Mouse (Mus musculus): ENCODE measurements around the gene Lmcd1. TPM values are rescaled to one million over a fixed set of nuclear protein-coding genes. Genes with fewer than 3 reads are reported as not detected.

Gene Lmcd1
- polyA plus RNA-seq, 1 experiment = 14.0 TPM

- Histone ChIP-seq H3K27me3 (replicated peaks; ENCODE audit: control insufficient read depth, insufficient read depth, low read length) (no peaks in the 10 kb centered on the region), H3K4me1 (ENCODE audit: control insufficient read depth, insufficient read depth, low read length) (peaks cover 11% of the 10 kb centered on the region), H3K36me3 (ENCODE audit: control insufficient read depth, insufficient read depth, low read length) (no peaks in the 10 kb centered on the region), H3K27ac (ENCODE audit: insufficient read depth, low read depth, low read length) (peak overlapping the region; percentile 51), H3K4me3 (ENCODE audit: insufficient read depth, low read depth, low read length) (no peak overlapping the region)
- WGBS = 60% methylated on average over 7 of the region's 7 CpGs
- DNase-seq = peak; percentile 36
- TF ChIP-seq POLR2A (IDR thresholded peaks at IDR 0.05; ENCODE audit: low read depth, low read length) (no peak), CTCF (conservative IDR thresholded peaks at IDR 0.05; ENCODE audit: insufficient read depth, insufficient read length, low read depth, low read length) (no peak)
These were observed 28.7 kb downstream of the Lmcd1 start for GRCm38 (mm10) chr6:112302248-112302647.

GRCm38 (mm10) chr6:112302814-112303383, 29.3 kb downstream of the Lmcd1 start:
- DNase-seq = no peak
- 85% methylated on average over 9 of the region's 9 CpGs for WGBS
- Histone ChIP-seq H3K4me1 (ENCODE audit: control insufficient read depth, insufficient read depth, low read length) (peaks cover 11% of the 10 kb centered on the region), H3K27me3 (replicated peaks; ENCODE audit: control insufficient read depth, insufficient read depth, low read length) (no peaks in the 10 kb centered on the region), H3K27ac (ENCODE audit: insufficient read depth, low read depth, low read length) (no peak overlapping the region), H3K4me3 (ENCODE audit: insufficient read depth, low read depth, low read length) (no peak overlapping the region), H3K36me3 (ENCODE audit: control insufficient read depth, insufficient read depth, low read length) (no peaks in the 10 kb centered on the region)
- TF ChIP-seq POLR2A (IDR thresholded peaks at IDR 0.05; ENCODE audit: low read depth, low read length) (no peak), CTCF (conservative IDR thresholded peaks at IDR 0.05; ENCODE audit: insufficient read depth, insufficient read length, low read depth, low read length) (no peak)

DNA sequence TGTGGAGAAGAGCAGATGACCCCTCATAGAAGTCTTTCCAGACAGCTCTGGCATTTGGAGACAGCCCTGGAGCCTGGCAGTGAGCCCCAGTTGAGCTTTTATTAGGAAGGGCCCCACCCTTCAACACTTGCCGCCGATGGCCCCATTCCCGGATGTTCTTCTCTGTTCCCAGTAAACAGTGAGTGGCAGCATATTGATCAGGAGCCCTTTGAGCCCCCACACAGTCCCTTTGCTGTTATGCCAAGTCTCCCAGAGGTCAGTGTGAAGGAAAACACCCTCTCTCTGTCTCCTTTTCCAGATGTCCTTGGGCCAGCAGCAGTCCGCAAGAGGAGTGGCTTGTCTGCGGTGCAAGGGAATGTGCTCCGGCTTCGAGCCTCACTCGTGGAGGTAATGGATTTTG, 31.2 kb downstream of the Lmcd1 start:
- H3K4me3 ChIP-seq (ENCODE audit: insufficient read depth, low read depth, low read length) = no peak overlapping the region
- peak overlapping the region; percentile 34 for H3K27ac ChIP-seq (ENCODE audit: insufficient read depth, low read depth, low read length)
- DNase-seq = peak; percentile 78
- WGBS = 35% methylated on average over 8 of the region's 8 CpGs
- H3K27me3 ChIP-seq (replicated peaks; ENCODE audit: control insufficient read depth, insufficient read depth, low read length) = no peaks in the 10 kb centered on the region
- H3K36me3 ChIP-seq (ENCODE audit: control insufficient read depth, insufficient read depth, low read length) = no peaks in the 10 kb centered on the region
- peaks cover 11% of the 10 kb centered on the region for H3K4me1 ChIP-seq (ENCODE audit: control insufficient read depth, insufficient read depth, low read length)
- TF ChIP-seq CTCF (conservative IDR thresholded peaks at IDR 0.05; ENCODE audit: insufficient read depth, insufficient read length, low read depth, low read length) = no peak
- TF ChIP-seq POLR2A (IDR thresholded peaks at IDR 0.05; ENCODE audit: low read depth, low read length) = no peak

GRCm38 (mm10) chr6:112309330-112309938, 35.9 kb downstream of the Lmcd1 start:
- no peak overlapping the region for H3K27ac ChIP-seq (ENCODE audit: insufficient read depth, low read depth, low read length)
- WGBS = 56% methylated on average over 6 of the region's 6 CpGs
- DNase-seq = no peak
- no peaks in the 10 kb centered on the region for H3K4me1 ChIP-seq (ENCODE audit: control insufficient read depth, insufficient read depth, low read length)
- no peak overlapping the region for H3K4me3 ChIP-seq (ENCODE audit: insufficient read depth, low read depth, low read length)
- H3K36me3 ChIP-seq (ENCODE audit: control insufficient read depth, insufficient read depth, low read length) = no peaks in the 10 kb centered on the region
- no peak for TF ChIP-seq POLR2A (IDR thresholded peaks at IDR 0.05; ENCODE audit: low read depth, low read length)
- no peak for TF ChIP-seq CTCF (conservative IDR thresholded peaks at IDR 0.05; ENCODE audit: insufficient read depth, insufficient read length, low read depth, low read length)
- H3K27me3 ChIP-seq (replicated peaks; ENCODE audit: control insufficient read depth, insufficient read depth, low read length) = no peaks in the 10 kb centered on the region

GRCm38 (mm10) chr6:112311385-112311784, 37.8 kb downstream of the Lmcd1 start:
- TF ChIP-seq POLR2A (IDR thresholded peaks at IDR 0.05; ENCODE audit: low read depth, low read length) (no peak), CTCF (conservative IDR thresholded peaks at IDR 0.05; ENCODE audit: insufficient read depth, insufficient read length, low read depth, low read length) (no peak)
- DNase-seq = no peak
- no peaks in the 10 kb centered on the region for H3K36me3 ChIP-seq (ENCODE audit: control insufficient read depth, insufficient read depth, low read length)
- no peak overlapping the region for H3K27ac ChIP-seq (ENCODE audit: insufficient read depth, low read depth, low read length)
- no peak overlapping the region for H3K4me3 ChIP-seq (ENCODE audit: insufficient read depth, low read depth, low read length)
- 26% methylated on average over 4 of the region's 4 CpGs for WGBS
- no peaks in the 10 kb centered on the region for H3K4me1 ChIP-seq (ENCODE audit: control insufficient read depth, insufficient read depth, low read length)
- no peaks in the 10 kb centered on the region for H3K27me3 ChIP-seq (replicated peaks; ENCODE audit: control insufficient read depth, insufficient read depth, low read length)

DNA sequence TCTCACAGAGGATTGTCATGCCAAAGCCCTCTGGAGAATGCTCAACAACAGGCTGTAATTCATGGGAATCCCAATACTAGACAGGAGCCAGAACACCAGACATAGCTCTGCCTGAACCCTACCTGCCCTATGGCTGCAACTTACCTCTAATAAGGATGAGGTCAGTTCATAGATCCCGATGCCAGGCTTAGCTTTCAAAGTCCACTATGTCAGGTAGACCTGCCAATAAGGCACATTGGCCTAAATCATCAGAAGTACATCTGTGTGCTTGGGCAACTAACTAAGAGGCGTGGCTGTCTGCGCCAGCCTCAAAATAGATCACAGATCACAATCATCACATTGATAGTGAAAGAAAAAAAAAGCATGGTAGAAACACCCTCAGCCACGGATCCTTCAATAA, 45.9 kb downstream of the Lmcd1 start:
- TF ChIP-seq POLR2A (IDR thresholded peaks at IDR 0.05; ENCODE audit: low read depth, low read length) = no peak
- TF ChIP-seq CTCF (conservative IDR thresholded peaks at IDR 0.05; ENCODE audit: insufficient read depth, insufficient read length, low read depth, low read length) = no peak
- 0 out of 2 replicates have a peak, but pooled peaks cover 3% of the 10 kb centered on the region for H3K4me1 ChIP-seq (ENCODE audit: control insufficient read depth, insufficient read depth, low read length)
- H3K4me3 ChIP-seq (ENCODE audit: insufficient read depth, low read depth, low read length) = no peak overlapping the region
- no peak for DNase-seq
- 86% methylated on average over 4 of the region's 4 CpGs for WGBS
- no peaks in the 10 kb centered on the region for H3K27me3 ChIP-seq (replicated peaks; ENCODE audit: control insufficient read depth, insufficient read depth, low read length)
- no peaks in the 10 kb centered on the region for H3K36me3 ChIP-seq (ENCODE audit: control insufficient read depth, insufficient read depth, low read length)
- H3K27ac ChIP-seq (ENCODE audit: insufficient read depth, low read depth, low read length) = no peak overlapping the region

- WGBS = 62% methylated on average over 5 of the region's 5 CpGs
- no peak overlapping the region for H3K4me3 ChIP-seq (ENCODE audit: insufficient read depth, low read depth, low read length)
- 0 out of 2 replicates have a peak, but pooled peaks cover 6% of the 10 kb centered on the region for H3K4me1 ChIP-seq (ENCODE audit: control insufficient read depth, insufficient read depth, low read length)
- H3K27me3 ChIP-seq (replicated peaks; ENCODE audit: control insufficient read depth, insufficient read depth, low read length) = no peaks in the 10 kb centered on the region
- TF ChIP-seq POLR2A (IDR thresholded peaks at IDR 0.05; ENCODE audit: low read depth, low read length) (no peak), CTCF (conservative IDR thresholded peaks at IDR 0.05; ENCODE audit: insufficient read depth, insufficient read length, low read depth, low read length) (no peak)
- no peak overlapping the region for H3K27ac ChIP-seq (ENCODE audit: insufficient read depth, low read depth, low read length)
- no peak for DNase-seq
- H3K36me3 ChIP-seq (ENCODE audit: control insufficient read depth, insufficient read depth, low read length) = no peaks in the 10 kb centered on the region
These were observed 47.1 kb downstream of the Lmcd1 start for GRCm38 (mm10) chr6:112320679-112321078.
